Mouse (Mus musculus): ENCODE results near the gene Olfr128. TPM values are rescaled to one million over a fixed set of nuclear protein-coding genes. Genes with fewer than 3 reads are reported as not detected.

The Olfr128 gene
- total RNA-seq (2023), result not detected

GRCm38 (mm10) chr17:37920248-37920647 lies at the start of gene Olfr128:
TSS of gene Olfr128 (plus strand) at chr17:37920548.

DNA sequence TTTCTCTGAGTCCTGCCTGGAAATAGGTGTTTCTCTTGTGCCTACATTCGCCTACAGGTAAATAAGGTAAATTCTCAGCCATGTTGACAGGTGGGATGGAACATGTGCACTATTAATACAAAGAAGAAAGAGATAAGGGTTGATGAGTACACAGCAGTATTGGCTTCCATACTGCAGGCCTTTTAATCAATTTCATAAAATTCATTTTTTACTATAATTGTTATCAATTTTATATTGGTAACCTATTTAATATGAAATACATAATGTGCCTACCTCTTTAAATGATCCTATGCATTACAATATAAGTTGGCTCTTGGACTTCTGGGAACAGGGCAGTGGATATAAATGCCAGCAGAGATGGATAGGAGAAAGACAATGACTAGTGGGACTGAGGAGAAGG lies 20.2 kb upstream of the Olfr128 start, which contains the start of gene Olfr127:
Gene Olfr127, plus strand, starts transcription at position 301 of the 400 bp plus-strand sequence.

GRCm38 (mm10) chr17:37952979-37953378 lies 32.6 kb downstream of the Olfr128 start, which contains the start of gene Olfr761:
TSS of gene Olfr761 (minus strand) at chr17:37953079.

Other genes with a start within 250 kb of the Olfr128 start
- gene Olfr119, start 224.0 kb upstream of the Olfr128 start, total RNA-seq (2023), result not detected
- not detected for gene Olfr120, start 198.7 kb upstream of the Olfr128 start, total RNA-seq (2023)
- not detected for gene Olfr121, start 171.7 kb upstream of the Olfr128 start, total RNA-seq (2023)
- not detected for gene Olfr122, start 151.9 kb upstream of the Olfr128 start, total RNA-seq (2023)
- not detected for gene Olfr123, start 127.0 kb upstream of the Olfr128 start, total RNA-seq (2023)
- gene Olfr124, start 120.7 kb upstream of the Olfr128 start, total RNA-seq (2023), result not detected
- gene Olfr125, start 87.6 kb upstream of the Olfr128 start, total RNA-seq (2023), result not detected
- not detected for gene Olfr126, start 73.1 kb upstream of the Olfr128 start, total RNA-seq (2023)
- not detected for gene Olfr127, start 20.1 kb upstream of the Olfr128 start, total RNA-seq (2023)
- gene Olfr761, start 32.5 kb downstream of the Olfr128 start, total RNA-seq (2023), result not detected
- gene Olfr129, start 139.5 kb downstream of the Olfr128 start, total RNA-seq (2023), result not detected
- gene Olfr130, start 143.4 kb downstream of the Olfr128 start, total RNA-seq (2023), result not detected
- not detected for gene Olfr131, start 168.1 kb downstream of the Olfr128 start, total RNA-seq (2023)
- gene Olfr132, start 214.0 kb downstream of the Olfr128 start, total RNA-seq (2023), result not detected
- not detected for gene Olfr133, start 224.7 kb downstream of the Olfr128 start, total RNA-seq (2023)

Data from neutrophil, adult 59 days (primary cell).